Mouse (Mus musculus): ENCODE results near the gene Map3k15. TPM values are rescaled to one million over a fixed set of nuclear protein-coding genes. Genes with fewer than 3 reads are reported as not detected.

Gene Map3k15
- polyA plus RNA-seq, 1 experiment from 2014 or later, result 0.27 TPM

GRCm38 (mm10) chrX:160136153-160136552, 147.9 kb downstream of the Map3k15 start:
- no peak overlapping the region for H3K27ac ChIP-seq
- peak overlapping the region; percentile 45; the same call in 1 of the 2 replicates for H3K9ac ChIP-seq
- peaks cover 14% of the 10 kb centered on the region; the same call in 1 of the 2 replicates for H3K27me3 ChIP-seq
- peaks cover 3% of the 10 kb centered on the region; the same call in 1 of the 2 replicates for H3K4me1 ChIP-seq
- peak overlapping the region; percentile 63 for H3K4me3 ChIP-seq
- no peaks in the 10 kb centered on the region; the same call in 1 of the 2 replicates for H3K36me3 ChIP-seq
- H3K9me3 ChIP-seq, result no peaks in the 10 kb centered on the region
- no peak for ATAC-seq (ENCODE audit: low FRiP score, low read depth)
- peak overlapping the region; percentile 69 for H3K4me2 ChIP-seq (replicated peaks)
- 39% methylated on average over 5 of the region's 5 CpGs for WGBS

DNA sequence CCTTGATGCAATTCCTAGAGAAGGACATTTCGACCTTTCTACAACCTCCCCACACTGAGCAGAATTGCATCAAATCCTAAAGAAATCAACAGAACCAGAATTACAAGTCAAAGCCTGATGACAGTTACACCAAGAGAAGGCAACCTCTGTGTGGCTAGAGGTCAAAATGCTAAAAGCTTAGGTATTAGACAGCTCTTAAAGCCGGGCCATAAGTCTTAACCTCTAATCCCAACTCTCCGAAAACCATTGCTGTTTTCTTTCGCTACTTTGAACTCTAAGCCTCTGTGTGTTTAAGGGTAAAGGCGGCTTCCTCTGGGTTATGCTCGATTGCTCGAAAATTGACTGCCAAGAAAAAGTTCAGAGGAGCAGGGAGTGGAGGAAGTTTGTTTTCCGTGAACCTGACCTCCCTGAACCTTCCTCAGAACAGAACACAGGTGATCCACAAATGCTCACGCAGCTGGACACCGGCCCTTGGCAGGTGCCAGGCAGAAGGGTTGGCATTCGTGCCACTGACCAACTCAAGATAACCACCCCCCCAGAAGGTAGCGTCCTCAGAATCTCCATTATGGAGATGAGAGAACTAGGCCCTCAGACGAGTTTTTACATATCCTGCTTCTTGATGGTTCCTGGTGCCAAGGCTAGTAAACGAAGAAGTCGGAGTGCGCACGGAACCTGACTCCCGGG, 149.1 kb downstream of the Map3k15 start:
- H3K36me3 ChIP-seq, result no peaks in the 10 kb centered on the region
- 24% methylated on average over 18 of the region's 18 CpGs for WGBS
- H3K4me3 ChIP-seq, result peak overlapping the region; percentile 63
- peaks cover 3% of the 10 kb centered on the region; the same call in 1 of the 2 replicates for H3K4me1 ChIP-seq
- peak overlapping the region; percentile 72 for H3K9ac ChIP-seq
- peak overlapping the region; percentile 87; the same call in 1 of the 2 replicates for H3K27ac ChIP-seq
- H3K4me2 ChIP-seq (replicated peaks), result peak overlapping the region; percentile 69
- peaks cover 14% of the 10 kb centered on the region; the same call in 1 of the 2 replicates for H3K27me3 ChIP-seq
- H3K9me3 ChIP-seq, result no peaks in the 10 kb centered on the region
- ATAC-seq (ENCODE audit: low FRiP score, low read depth), result no peak

GRCm38 (mm10) chrX:160137861-160138717, 149.9 kb downstream of the Map3k15 start, which contains the start of gene Pdha1:
Gene Pdha1, minus strand, starts transcription at chrX:160138413.
- peak within 1 kb of the TSS; percentile 72 for H3K9ac ChIP-seq
- no peaks in the 10 kb centered on the region for H3K36me3 ChIP-seq
- peak within 1 kb of the TSS; percentile 87 for H3K27ac ChIP-seq
- WGBS, result 20% methylated on average over 51 of the region's 67 CpGs
- H3K4me1 ChIP-seq, result peaks cover 3% of the 10 kb centered on the region; the same call in 1 of the 2 replicates
- peak within 1 kb of the TSS; percentile 69 for H3K4me2 ChIP-seq (replicated peaks)
- H3K27me3 ChIP-seq, result peaks cover 14% of the 10 kb centered on the region; the same call in 1 of the 2 replicates
- peak; percentile 96 for ATAC-seq (ENCODE audit: low FRiP score, low read depth)
- H3K4me3 ChIP-seq, result peak within 1 kb of the TSS; percentile 63
- H3K9me3 ChIP-seq, result no peaks in the 10 kb centered on the region

DNA sequence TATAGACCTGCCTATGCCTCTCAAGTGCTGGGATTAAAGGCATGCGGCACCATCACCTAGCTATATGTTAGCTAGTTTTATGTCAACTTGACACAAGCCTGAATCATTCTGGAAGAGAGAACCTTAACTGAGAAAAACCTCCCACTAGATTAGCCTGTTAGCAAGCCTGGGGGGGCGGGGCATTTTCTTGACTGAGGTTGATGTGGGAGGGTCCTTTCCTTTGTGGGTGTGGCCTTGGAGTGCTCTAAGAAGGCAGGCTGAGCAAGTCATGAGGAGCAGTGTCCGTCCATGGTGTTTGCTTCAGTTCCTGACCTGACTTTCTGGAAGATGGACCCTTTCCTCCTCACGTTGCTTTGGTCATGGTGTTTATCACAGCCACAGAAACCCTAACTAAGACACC, 158.6 kb downstream of the Map3k15 start:
- Histone ChIP-seq H3K4me2 (replicated peaks) (no peak overlapping the region), H3K4me3 (no peak overlapping the region), H3K27ac (no peak overlapping the region), H3K36me3 (no peaks in the 10 kb centered on the region), H3K4me1 (no peaks in the 10 kb centered on the region), H3K9me3 (no peaks in the 10 kb centered on the region), H3K27me3 (0 out of 2 replicates have a peak, but pooled peaks cover 6% of the 10 kb centered on the region), H3K9ac (no peak overlapping the region)
- no peak for ATAC-seq (ENCODE audit: low FRiP score, low read depth)
- WGBS, result 86% methylated on average over 4 of the region's 4 CpGs

DNA sequence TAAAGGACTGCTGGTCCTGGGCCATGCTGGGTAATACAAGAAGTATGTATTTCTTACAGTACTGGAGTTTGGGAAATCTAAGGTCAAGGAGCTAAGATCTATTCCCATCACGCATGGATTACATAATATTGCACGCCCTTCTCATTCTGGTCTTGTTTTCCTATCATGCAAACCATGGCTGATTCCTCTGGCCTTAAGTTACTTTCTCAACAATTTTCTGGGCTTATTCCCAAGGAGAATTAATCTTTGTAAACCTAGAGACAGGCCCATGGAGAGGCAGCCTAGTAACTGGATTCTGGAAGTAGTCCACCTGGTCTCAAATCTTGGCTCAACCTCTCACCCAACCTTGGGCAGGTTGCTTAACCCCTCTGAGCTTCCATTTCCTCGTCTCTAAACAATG, 159.2 kb downstream of the Map3k15 start:
- no peaks in the 10 kb centered on the region for H3K9me3 ChIP-seq

DNA sequence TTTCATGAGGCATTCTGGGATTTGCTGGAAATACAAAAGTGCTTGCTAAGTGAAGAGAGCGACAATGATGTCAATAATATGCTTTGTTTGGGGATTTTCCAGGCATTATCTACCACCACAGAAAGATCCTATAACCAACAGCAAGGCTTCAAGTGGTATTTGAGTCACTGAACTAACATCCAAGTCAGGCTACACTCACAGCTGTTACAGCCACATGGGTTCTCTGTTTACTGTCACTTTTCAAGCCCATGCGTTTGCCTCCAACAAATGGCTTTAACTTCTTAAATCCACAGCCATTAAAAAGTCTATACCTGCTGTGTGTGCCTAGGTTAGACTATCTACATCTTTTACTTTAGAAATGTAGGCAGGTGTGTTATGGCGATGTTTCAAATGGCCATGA, 160.6 kb downstream of the Map3k15 start:
- Histone ChIP-seq H3K9ac (no peak overlapping the region), H3K4me1 (no peaks in the 10 kb centered on the region), H3K9me3 (no peaks in the 10 kb centered on the region), H3K4me3 (no peak overlapping the region), H3K27ac (no peak overlapping the region), H3K36me3 (no peaks in the 10 kb centered on the region), H3K27me3 (0 out of 2 replicates have a peak, but pooled peaks cover 6% of the 10 kb centered on the region), H3K4me2 (replicated peaks) (no peak overlapping the region)
- WGBS, result 84% methylated on average over 3 of the region's 3 CpGs
- no peak for ATAC-seq (ENCODE audit: low FRiP score, low read depth)

More for the DNA sequence above, 159.2 kb downstream of the Map3k15 start:
- Histone ChIP-seq H3K4me3 (no peak overlapping the region), H3K36me3 (no peaks in the 10 kb centered on the region), H3K27ac (no peak overlapping the region), H3K4me1 (no peaks in the 10 kb centered on the region), H3K9ac (no peak overlapping the region), H3K27me3 (0 out of 2 replicates have a peak, but pooled peaks cover 6% of the 10 kb centered on the region), H3K4me2 (replicated peaks) (no peak overlapping the region)
- WGBS, result 83% methylated on average over 3 of the region's 3 CpGs
- no peak for ATAC-seq (ENCODE audit: low FRiP score, low read depth)

- Histone ChIP-seq H3K4me3 (no peak overlapping the region), H3K27ac (no peak overlapping the region), H3K27me3 (0 out of 2 replicates have a peak, but pooled peaks cover 6% of the 10 kb centered on the region), H3K4me2 (replicated peaks) (no peak overlapping the region), H3K9me3 (no peaks in the 10 kb centered on the region), H3K9ac (no peak overlapping the region), H3K4me1 (no peaks in the 10 kb centered on the region), H3K36me3 (no peaks in the 10 kb centered on the region)
- no peak for ATAC-seq (ENCODE audit: low FRiP score, low read depth)
- WGBS, result 61% methylated on average over 4 of the region's 4 CpGs
Observed at GRCm38 (mm10) chrX:160153147-160153815, 165.0 kb downstream of the Map3k15 start.

DNA sequence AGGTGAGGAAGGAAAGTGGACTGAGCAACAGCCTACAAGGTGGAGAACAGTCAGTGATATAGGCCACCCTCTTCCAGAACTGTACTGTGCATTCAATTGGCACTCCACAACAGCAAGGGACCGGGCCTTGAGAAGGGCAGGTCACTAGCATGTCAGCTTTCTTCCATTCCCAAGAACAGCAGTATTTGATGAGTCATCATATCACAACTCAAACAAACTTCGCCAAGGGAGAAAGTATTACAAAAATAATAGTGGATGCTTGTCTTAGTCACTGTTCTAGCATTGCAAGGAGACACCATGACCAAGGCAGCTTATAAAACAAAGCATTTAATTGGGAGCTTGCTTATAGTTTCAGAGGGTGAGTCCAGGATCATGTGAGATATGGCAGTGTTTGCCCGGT, 176.0 kb downstream of the Map3k15 start:
- WGBS, result 93% methylated on average over 3 of the region's 3 CpGs
- no peak overlapping the region for H3K9ac ChIP-seq
- no peak overlapping the region for H3K4me2 ChIP-seq (replicated peaks)
- no peaks in the 10 kb centered on the region for H3K4me1 ChIP-seq
- no peaks in the 10 kb centered on the region for H3K36me3 ChIP-seq
- H3K27ac ChIP-seq, result no peak overlapping the region
- no peaks in the 10 kb centered on the region for H3K9me3 ChIP-seq
- 0 out of 2 replicates have a peak, but pooled peaks cover 13% of the 10 kb centered on the region for H3K27me3 ChIP-seq
- no peak for ATAC-seq (ENCODE audit: low FRiP score, low read depth)
- H3K4me3 ChIP-seq, result no peak overlapping the region

DNA sequence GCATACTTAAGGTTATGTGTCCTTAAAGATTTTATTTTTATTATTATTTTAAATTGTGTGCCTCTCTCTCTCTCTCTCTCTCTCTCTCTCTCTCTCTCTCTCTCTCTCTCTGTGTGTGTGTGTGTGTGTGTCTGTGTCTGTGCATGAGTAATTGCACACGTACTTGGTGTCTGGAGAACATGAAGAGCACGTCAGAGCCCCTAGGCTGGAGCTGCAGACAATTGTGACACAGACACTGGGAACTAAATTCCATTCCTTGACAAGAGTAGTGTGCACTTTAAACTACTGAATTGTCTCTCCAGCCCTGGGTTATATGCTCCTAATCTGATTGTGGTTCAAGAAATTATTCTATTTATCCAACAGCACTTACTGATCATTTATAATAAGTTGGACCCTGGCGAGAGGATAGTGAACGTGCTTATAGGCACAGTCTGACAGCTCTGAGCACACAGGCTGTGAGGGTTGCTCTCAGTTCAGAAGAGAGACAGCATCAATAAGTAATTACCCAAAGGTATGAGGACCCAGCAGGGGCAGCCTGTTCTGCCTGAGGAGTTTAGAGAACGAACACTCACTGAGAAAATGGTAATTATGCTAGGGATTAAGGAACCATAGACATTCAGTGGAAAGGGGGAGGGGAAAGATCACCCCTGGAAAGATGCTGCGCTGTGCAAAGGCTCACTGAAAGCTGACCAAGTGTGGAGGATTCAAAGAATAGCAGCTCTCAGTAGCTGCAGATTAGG, 178.2 kb downstream of the Map3k15 start:
- Histone ChIP-seq H3K27ac (no peak overlapping the region), H3K4me3 (no peak overlapping the region), H3K4me1 (no peaks in the 10 kb centered on the region), H3K9ac (no peak overlapping the region), H3K9me3 (no peaks in the 10 kb centered on the region), H3K36me3 (no peaks in the 10 kb centered on the region), H3K4me2 (replicated peaks) (no peak overlapping the region), H3K27me3 (0 out of 2 replicates have a peak, but pooled peaks cover 13% of the 10 kb centered on the region)
- 46% methylated on average over 6 of the region's 6 CpGs for WGBS
- ATAC-seq (ENCODE audit: low FRiP score, low read depth), result no peak

GRCm38 (mm10) chrX:160170150-160170549, 181.9 kb downstream of the Map3k15 start:
- no peak for ATAC-seq (ENCODE audit: low FRiP score, low read depth)
- H3K4me2 ChIP-seq (replicated peaks), result no peak overlapping the region
- 0 out of 2 replicates have a peak, but pooled peaks cover 12% of the 10 kb centered on the region for H3K27me3 ChIP-seq
- no peaks in the 10 kb centered on the region for H3K36me3 ChIP-seq
- 14% methylated on average over 2 of the region's 3 CpGs for WGBS
- no peak overlapping the region for H3K27ac ChIP-seq
- H3K4me1 ChIP-seq, result no peaks in the 10 kb centered on the region
- H3K9ac ChIP-seq, result no peak overlapping the region
- H3K4me3 ChIP-seq, result no peak overlapping the region
- no peaks in the 10 kb centered on the region for H3K9me3 ChIP-seq
